Mouse (Mus musculus): ENCODE data around the gene Cplx3. TPM values are rescaled to one million over a fixed set of nuclear protein-coding genes. Genes with fewer than 3 reads are reported as not detected.
A peak's percentile ranks its signal among the peaks of the same experiment; 100 is the strongest.

The Cplx3 gene
- polyA plus RNA-seq, 1 experiment from 2014 or later: not detected

DNA sequence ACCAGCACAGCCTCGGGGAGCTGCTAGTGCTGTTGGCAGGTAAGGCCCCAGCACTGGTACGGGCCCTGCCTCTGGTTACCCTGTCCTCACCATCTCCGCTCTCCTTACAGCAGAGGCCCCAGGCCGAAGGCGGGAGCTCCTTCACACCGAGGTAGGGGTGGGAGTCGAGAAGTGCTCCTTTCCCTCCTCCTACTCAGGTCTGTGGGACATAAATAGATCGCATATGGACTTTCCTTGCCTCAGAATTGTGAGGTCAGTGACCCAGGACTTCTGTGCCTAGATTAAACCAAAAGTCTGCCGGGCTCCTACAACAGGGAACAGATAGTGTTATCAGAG lies 11.9 kb downstream of the Cplx3 start:
- no peak overlapping the region for H3K4me3 ChIP-seq (replicated peaks)
- H3K27ac ChIP-seq: 0 out of 2 replicates have a peak overlapping the region, but pooled peaks have one; percentile 43
- 45% methylated on average over 9 of the region's 9 CpGs for WGBS
- no peak for ATAC-seq (replicated peaks; ENCODE audit: low FRiP score)
- no peak overlapping the region for H3K9ac ChIP-seq
- no peaks in the 10 kb centered on the region for H3K27me3 ChIP-seq
- H3K9me3 ChIP-seq (replicated peaks): no peaks in the 10 kb centered on the region
- peaks cover 49% of the 10 kb centered on the region for H3K4me1 ChIP-seq
- peaks cover 27% of the 10 kb centered on the region for H3K36me3 ChIP-seq
- H3K4me2 ChIP-seq: peak overlapping the region; percentile 3; the same call in 1 of the 2 replicates

DNA sequence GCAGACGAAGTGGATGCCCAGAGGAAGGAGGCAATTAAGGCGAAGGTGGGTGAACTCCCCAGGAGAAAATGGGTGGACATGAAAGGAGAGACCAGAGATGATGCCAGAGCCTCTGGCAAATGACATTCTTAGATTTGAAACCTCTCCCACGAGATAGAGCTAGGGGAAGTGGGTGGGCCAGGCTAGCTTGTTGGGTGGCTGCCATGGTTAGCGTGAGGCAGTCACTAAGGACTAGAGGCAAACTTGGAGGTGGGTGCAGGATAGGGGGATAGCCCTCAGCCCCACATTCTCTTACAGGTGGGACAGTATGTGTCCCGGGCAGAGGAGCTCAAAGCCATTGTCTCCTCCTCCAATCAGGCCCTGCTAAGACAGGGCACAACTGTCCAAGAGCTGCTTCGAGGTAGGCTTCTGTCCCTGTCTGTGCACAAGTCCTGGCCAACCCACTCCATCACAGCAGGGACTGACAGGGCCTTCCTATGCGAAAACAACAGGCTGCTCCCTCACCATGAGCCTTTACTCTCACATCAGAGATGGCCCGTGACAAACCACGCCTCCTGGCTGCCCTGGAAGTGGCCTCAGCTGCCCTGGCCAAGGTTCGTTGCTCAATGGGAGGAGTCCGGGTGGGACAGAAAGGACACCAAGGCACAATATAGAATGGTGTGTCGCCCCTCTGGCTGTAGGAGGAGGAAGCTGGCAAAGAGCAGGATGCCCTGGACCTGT lies 12.5 kb downstream of the Cplx3 start:
- 36% methylated on average over 12 of the region's 12 CpGs for WGBS
- Histone ChIP-seq H3K4me2 (peak overlapping the region; percentile 3; the same call in 1 of the 2 replicates), H3K4me1 (peaks cover 49% of the 10 kb centered on the region), H3K9ac (no peak overlapping the region), H3K4me3 (replicated peaks) (no peak overlapping the region), H3K9me3 (replicated peaks) (no peaks in the 10 kb centered on the region), H3K27ac (0 out of 2 replicates have a peak overlapping the region, but pooled peaks have one; percentile 43), H3K36me3 (peaks cover 27% of the 10 kb centered on the region), H3K27me3 (no peaks in the 10 kb centered on the region)
- peak; percentile 52 for ATAC-seq (replicated peaks; ENCODE audit: low FRiP score)

DNA sequence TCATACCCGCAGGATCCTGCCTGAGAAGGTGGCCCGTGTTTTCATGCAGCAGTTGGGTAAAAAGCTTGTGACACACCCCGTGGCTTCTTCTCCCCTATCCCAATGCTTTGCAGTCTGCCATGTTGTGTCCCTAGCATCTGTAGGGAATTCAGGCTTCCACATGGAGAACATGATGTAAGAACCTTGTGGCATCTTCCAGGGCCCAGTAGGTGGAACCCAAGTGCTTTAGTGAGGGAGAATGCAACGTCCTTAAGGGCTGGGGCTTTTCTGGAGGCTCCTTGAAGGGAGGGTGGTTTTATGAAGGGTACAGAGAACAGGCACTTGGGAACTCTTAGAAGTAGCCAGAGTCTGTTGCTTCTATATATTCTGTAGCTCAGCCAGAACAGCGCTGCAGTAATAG lies 15.4 kb downstream of the Cplx3 start:
- H3K4me1 ChIP-seq: peaks cover 38% of the 10 kb centered on the region
- peak overlapping the region; percentile 95; the same call in 1 of the 2 replicates for H3K4me2 ChIP-seq
- WGBS: 44% methylated on average over 5 of the region's 5 CpGs
- H3K9me3 ChIP-seq (replicated peaks): no peaks in the 10 kb centered on the region
- ATAC-seq (replicated peaks; ENCODE audit: low FRiP score): no peak
- H3K27me3 ChIP-seq: no peaks in the 10 kb centered on the region
- H3K27ac ChIP-seq: no peak overlapping the region
- H3K36me3 ChIP-seq: peaks cover 49% of the 10 kb centered on the region
- H3K9ac ChIP-seq: no peak overlapping the region
- no peak overlapping the region for H3K4me3 ChIP-seq (replicated peaks)

DNA sequence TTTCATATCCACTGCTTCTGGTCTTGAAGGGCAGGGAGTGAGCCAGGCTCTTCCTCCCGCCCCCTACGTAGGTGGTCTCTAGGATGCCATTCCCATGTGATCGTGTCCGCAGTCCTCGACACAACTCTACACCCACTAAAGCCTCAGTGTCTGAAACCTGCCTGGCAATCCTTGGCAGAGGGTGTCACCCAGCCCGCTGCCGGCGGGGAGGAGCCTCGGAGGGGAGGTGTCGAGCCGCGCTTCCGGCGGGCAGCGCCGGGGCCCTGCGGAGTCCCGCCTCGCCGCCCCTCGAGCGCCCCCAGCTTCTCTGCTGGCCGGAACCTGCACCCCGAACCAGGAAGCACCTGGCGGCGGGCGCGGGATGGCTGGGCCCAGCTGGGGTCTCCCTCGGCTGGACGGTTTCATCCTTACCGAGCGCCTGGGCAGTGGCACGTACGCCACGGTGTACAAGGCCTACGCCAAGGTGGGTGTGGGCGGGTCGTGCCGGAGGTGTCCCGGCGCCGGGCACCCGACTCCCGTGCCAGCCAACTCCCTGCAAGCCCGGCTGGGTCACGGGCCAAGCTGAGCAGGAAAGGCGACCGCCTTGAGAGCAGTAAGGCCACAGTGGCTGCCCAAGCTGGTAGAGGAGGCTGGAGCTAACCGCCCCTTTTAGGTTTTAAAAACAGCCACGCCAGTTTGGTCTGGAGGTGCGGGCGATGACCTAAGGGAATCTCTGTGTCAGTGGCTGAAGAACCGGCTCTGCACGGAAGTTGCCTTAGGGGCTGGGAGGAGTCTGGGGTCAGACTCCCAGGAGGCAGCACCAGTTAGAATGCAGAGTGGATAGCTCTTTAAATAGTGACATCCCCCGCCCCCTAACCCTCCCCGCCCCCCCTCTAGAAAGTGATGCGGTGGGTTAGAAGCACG lies 16.6 kb downstream of the Cplx3 start, which contains the start of gene Ulk3:
Ulk3 (plus strand) TSS at position 229 of the 903 bp plus-strand sequence.
- H3K4me2 ChIP-seq: peak within 1 kb of the TSS; percentile 95
- H3K9me3 ChIP-seq (replicated peaks): no peaks in the 10 kb centered on the region
- H3K36me3 ChIP-seq: peaks cover 49% of the 10 kb centered on the region
- peaks cover 37% of the 10 kb centered on the region for H3K4me1 ChIP-seq
- ATAC-seq (replicated peaks; ENCODE audit: low FRiP score): peak; percentile 81
- peak within 1 kb of the TSS; percentile 87 for H3K4me3 ChIP-seq (replicated peaks)
- H3K27me3 ChIP-seq: no peaks in the 10 kb centered on the region
- peak within 1 kb of the TSS; percentile 94 for H3K27ac ChIP-seq
- peak within 1 kb of the TSS; percentile 70 for H3K9ac ChIP-seq
- WGBS: under 1% methylated on average over 58 of the region's 58 CpGs

DNA sequence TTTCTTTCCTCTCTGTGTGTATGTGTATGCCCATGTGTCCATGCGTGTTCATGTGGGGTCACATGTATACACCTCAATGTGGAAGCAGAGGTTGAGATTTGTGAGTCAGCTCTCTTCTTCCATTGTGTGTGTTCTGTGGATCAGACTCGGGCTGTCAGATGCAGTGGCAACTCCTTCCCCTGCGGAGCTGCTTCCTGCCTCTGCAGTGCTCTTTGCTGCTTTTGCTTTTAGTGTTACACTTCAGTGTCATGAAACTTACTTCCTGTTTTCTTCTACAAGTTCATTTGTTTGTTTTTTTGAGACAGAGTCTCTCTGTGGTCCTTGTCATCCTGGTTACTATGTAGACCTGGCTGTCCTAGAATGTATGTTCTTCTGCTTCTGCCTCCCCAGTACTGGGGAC lies 21.1 kb downstream of the Cplx3 start:
- Histone ChIP-seq H3K27me3 (no peaks in the 10 kb centered on the region), H3K4me3 (replicated peaks) (no peak overlapping the region), H3K9ac (no peak overlapping the region), H3K27ac (no peak overlapping the region), H3K9me3 (replicated peaks) (no peaks in the 10 kb centered on the region), H3K4me2 (no peak overlapping the region), H3K4me1 (peaks cover 11% of the 10 kb centered on the region), H3K36me3 (peaks cover 80% of the 10 kb centered on the region)
- 82% methylated on average over 3 of the region's 3 CpGs for WGBS
- ATAC-seq (replicated peaks; ENCODE audit: low FRiP score): no peak

DNA sequence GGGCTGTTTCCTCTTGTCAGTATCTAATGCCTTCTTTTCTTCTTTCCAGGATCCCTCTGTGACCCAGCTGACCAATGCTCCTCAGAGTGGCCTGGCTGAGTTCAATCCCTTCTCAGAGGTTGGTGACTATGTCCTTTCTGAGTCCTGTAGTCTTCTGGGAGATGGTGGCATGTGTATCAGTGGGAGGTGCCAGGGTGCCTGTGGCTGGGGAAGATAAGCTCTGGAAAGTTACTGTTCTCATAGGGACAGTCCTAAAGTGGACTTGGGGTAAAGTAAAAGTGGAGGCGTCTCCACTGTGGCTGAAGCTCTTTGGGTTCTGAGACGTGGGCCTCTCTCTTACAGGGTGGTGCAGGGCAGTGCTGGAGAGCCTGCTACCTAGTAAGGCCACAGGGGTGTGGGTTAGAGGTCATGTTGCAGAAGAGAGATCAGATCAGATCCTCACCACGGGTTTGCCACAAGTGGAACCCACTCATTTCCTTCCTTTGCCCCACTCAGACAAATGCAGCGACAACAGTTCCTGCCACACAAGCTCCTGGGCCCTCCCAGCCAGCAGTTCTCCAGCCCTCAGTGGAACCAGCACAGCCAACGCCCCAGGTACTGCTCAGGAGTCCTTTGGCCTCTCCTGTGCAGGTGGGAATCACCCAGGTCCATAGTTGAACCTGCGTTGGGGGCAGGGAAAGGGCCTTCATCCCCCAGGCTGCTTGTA lies 28.8 kb downstream of the Cplx3 start:
- Histone ChIP-seq H3K4me3 (replicated peaks) (no peak overlapping the region), H3K9me3 (replicated peaks) (no peaks in the 10 kb centered on the region), H3K36me3 (peaks cover 62% of the 10 kb centered on the region), H3K4me1 (no peaks in the 10 kb centered on the region), H3K9ac (no peak overlapping the region), H3K27me3 (no peaks in the 10 kb centered on the region), H3K4me2 (no peak overlapping the region), H3K27ac (no peak overlapping the region)
- ATAC-seq (replicated peaks; ENCODE audit: low FRiP score): no peak
- 88% methylated on average over 6 of the region's 6 CpGs for WGBS

DNA sequence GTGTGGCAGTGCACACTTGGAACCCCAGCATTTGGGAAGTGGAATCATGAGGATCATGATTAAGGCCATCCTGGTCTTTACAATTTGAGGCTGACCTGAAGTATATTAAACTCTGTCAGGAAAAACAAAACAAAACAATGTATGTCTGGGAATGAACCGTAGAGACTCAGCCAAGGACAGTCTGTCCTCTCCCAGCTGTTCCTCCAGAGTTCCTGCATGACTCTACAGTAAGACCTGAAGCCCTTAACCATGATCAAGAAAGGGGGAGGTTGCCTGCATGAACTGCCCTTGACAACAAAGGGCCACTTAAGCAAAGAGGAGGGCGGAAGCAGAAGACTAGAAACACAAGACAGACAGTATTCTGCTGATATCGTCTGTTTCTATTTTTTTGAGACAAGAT lies 30.5 kb downstream of the Cplx3 start:
- Histone ChIP-seq H3K27me3 (no peaks in the 10 kb centered on the region), H3K36me3 (peaks cover 58% of the 10 kb centered on the region), H3K9me3 (replicated peaks) (no peaks in the 10 kb centered on the region), H3K4me2 (no peak overlapping the region), H3K4me3 (replicated peaks) (no peak overlapping the region), H3K9ac (no peak overlapping the region), H3K4me1 (no peaks in the 10 kb centered on the region), H3K27ac (no peak overlapping the region)
- no peak for ATAC-seq (replicated peaks; ENCODE audit: low FRiP score)
- WGBS: 78% methylated on average over 3 of the region's 3 CpGs

DNA sequence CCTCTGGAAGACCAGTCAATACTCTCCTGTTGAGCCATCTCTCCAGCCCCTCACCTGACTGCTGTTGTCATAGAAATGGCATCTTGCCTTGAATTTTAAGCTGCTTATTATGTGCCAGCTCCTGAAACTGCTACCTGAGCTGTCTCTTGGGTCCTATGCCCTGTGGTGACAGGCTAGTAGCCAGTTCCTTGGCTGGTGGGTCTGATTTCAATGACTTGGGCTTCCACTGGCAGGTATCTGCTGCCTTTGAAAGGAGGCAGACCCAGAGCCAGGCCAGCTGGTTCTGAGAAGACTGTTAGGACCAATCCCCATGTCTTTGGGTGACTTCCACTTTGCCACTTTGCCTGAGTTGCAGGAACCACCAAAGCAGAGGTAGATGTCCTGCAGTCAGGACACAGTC lies 31.7 kb downstream of the Cplx3 start:
- no peak overlapping the region for H3K27ac ChIP-seq
- ATAC-seq (replicated peaks; ENCODE audit: low FRiP score): no peak
- no peaks in the 10 kb centered on the region for H3K4me1 ChIP-seq
- no peak overlapping the region for H3K4me2 ChIP-seq
- H3K9ac ChIP-seq: no peak overlapping the region
- no peaks in the 10 kb centered on the region for H3K9me3 ChIP-seq (replicated peaks)
- peaks cover 57% of the 10 kb centered on the region for H3K36me3 ChIP-seq
- H3K4me3 ChIP-seq (replicated peaks): no peak overlapping the region
- no peaks in the 10 kb centered on the region for H3K27me3 ChIP-seq

DNA sequence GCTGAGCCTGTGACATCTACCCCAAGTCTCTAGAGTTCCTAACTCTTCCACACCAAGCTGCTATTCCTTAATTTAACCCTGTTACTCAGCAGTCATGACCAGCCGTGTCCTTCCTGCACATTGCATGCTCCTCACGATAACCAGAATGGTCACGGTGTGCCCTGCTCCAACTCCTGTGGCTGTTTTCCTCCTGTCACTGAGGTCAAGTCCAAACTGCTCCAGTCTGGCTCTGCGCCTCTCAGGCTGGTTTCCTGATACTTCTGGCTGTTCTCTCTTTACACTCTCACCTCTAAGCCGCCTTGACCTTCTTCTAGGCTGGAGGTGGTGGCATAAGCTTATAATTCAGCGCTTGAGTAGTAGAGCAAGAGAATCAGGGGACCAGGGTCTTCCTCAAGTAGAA lies 37.6 kb downstream of the Cplx3 start:
- Histone ChIP-seq H3K9ac (no peak overlapping the region), H3K9me3 (replicated peaks) (no peaks in the 10 kb centered on the region), H3K27me3 (no peaks in the 10 kb centered on the region), H3K4me2 (no peak overlapping the region), H3K4me3 (replicated peaks) (no peak overlapping the region), H3K4me1 (peaks cover 31% of the 10 kb centered on the region), H3K36me3 (peaks cover 43% of the 10 kb centered on the region), H3K27ac (no peak overlapping the region)
- 93% methylated on average over 6 of the region's 6 CpGs for WGBS
- no peak for ATAC-seq (replicated peaks; ENCODE audit: low FRiP score)

DNA sequence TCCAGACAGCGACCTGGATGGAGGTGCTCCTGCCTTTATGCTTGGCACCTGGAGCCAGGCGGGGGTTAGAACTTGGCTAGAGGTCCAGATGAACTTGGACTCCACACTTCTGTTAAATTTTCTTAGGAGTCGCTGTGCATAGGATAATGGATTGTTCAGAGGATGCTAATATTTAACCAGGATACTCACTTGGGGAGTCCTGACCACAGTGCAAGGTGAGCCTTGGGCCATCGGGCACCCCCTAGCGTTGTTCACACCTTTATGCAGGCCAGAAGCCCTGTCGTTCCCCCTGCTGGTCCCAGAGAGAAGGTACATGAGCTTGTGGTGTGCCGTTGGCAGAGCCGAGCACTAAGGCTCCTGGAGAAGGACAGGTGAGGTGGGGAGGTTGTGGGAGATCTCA lies 39.2 kb downstream of the Cplx3 start:
- ATAC-seq (replicated peaks; ENCODE audit: low FRiP score): peak; percentile 63
- Histone ChIP-seq H3K27ac (peak overlapping the region; percentile 77; the same call in 1 of the 2 replicates), H3K9me3 (replicated peaks) (no peaks in the 10 kb centered on the region), H3K36me3 (peaks cover 37% of the 10 kb centered on the region), H3K27me3 (no peaks in the 10 kb centered on the region), H3K4me2 (no peak overlapping the region), H3K4me1 (peaks cover 47% of the 10 kb centered on the region), H3K4me3 (replicated peaks) (no peak overlapping the region), H3K9ac (no peak overlapping the region)
- WGBS: 55% methylated on average over 8 of the region's 8 CpGs

DNA sequence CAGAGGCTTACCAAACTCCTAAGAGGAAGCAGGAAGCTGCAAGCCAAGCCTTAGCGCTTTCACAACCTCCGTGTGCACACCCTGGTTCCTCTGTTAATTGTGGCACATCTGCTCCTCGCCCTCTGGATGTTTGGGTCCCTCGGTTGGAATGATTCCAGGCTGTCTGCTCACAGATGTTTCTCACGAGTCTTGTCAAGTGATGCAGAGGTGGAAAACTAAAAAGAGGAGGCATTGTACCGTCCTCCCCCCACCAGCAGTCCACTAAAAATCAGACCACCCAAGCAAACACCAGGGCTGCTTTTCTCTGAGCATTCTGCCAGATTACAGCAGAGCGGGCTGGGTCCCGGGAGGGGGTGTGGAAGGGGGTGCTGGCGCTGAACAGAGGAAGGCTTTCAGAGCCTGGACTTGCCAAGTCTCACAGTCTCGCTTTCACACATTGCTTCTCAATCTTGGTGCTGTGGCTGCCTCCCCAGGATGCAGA lies 40.3 kb downstream of the Cplx3 start:
- 44% methylated on average over 10 of the region's 10 CpGs for WGBS

More for the DNA sequence above, 40.3 kb downstream of the Cplx3 start:
- H3K4me2 ChIP-seq: no peak overlapping the region
- H3K36me3 ChIP-seq: peaks cover 28% of the 10 kb centered on the region
- H3K4me1 ChIP-seq: peaks cover 55% of the 10 kb centered on the region
- H3K4me3 ChIP-seq (replicated peaks): no peak overlapping the region
- H3K9ac ChIP-seq: no peak overlapping the region
- peak overlapping the region; percentile 77 for H3K27ac ChIP-seq
- no peaks in the 10 kb centered on the region for H3K9me3 ChIP-seq (replicated peaks)
- no peaks in the 10 kb centered on the region for H3K27me3 ChIP-seq
- ATAC-seq (replicated peaks; ENCODE audit: low FRiP score): no peak
